Mouse (Mus musculus) adrenal gland, postnatal 4 days (tissue): Measurements from ENCODE around the gene Aplf. TPM values are rescaled to one million over a fixed set of nuclear protein-coding genes. Genes with fewer than 3 reads are reported as not detected.
A peak's percentile ranks its signal among the peaks of the same experiment; 100 is the strongest.
"Not testable (repeated sequence)": the region's sequence is repeated elsewhere in the genome, so short reads cannot be mapped to it uniquely, and the experiment has no call there.

Source experiments
- DNase-seq, 2 experiments: peaks; one replicate each; pipeline ENCODE4 v3.0.0; 2021 to 2022; ENCODE audit warnings: low spot score in 2 of 2, mixed read lengths in 2 of 2
- total RNA-seq, 2 experiments: library from RNA; stranded (reverse); gene quantifications; 2 replicates each; pipeline ENCODE4 v1.2.3; 2021

The Aplf gene
- total RNA-seq, 2 experiments from 2014 or later = 9.4 TPM

- DNase-seq = not testable (repeated sequence)
Measured at GRCm38 (mm10) chr6:87628936-87629335, 43.1 kb downstream of the Aplf start.

GRCm38 (mm10) chr6:87623151-87623550, 48.8 kb downstream of the Aplf start:
- no peak for DNase-seq

- peak in 1 of 2 experiments; percentile 12 for DNase-seq
Measured at GRCm38 (mm10) chr6:87621281-87621680, 50.7 kb downstream of the Aplf start.

GRCm38 (mm10) chr6:87618021-87618420, 54.0 kb downstream of the Aplf start:
- no peak for DNase-seq

GRCm38 (mm10) chr6:87615696-87616083, 56.3 kb downstream of the Aplf start:
- no peak for DNase-seq

- DNase-seq = peak in 1 of 2 experiments; percentile 39
Measured at GRCm38 (mm10) chr6:87614794-87615695, 56.9 kb downstream of the Aplf start.

GRCm38 (mm10) chr6:87599825-87600224, 72.2 kb downstream of the Aplf start:
- DNase-seq = no peak

- DNase-seq = no peak
Measured at GRCm38 (mm10) chr6:87597116-87597833, 74.7 kb downstream of the Aplf start.

- DNase-seq = no peak
Measured at GRCm38 (mm10) chr6:87594188-87594587, 77.8 kb downstream of the Aplf start.

GRCm38 (mm10) chr6:87590394-87591281, 81.4 kb downstream of the Aplf start, which contains the start of gene Prokr1:
Gene Prokr1, minus strand, starts transcription at chr6:87590743.
- DNase-seq = no peak

- no peak for DNase-seq
Measured at GRCm38 (mm10) chr6:87589718-87590393, 82.1 kb downstream of the Aplf start.

GRCm38 (mm10) chr6:87583991-87584390, 88.0 kb downstream of the Aplf start:
- no peak for DNase-seq

GRCm38 (mm10) chr6:87583183-87583611, 88.8 kb downstream of the Aplf start:
- no peak for DNase-seq

- no peak for DNase-seq
Measured at GRCm38 (mm10) chr6:87582456-87582855, 89.5 kb downstream of the Aplf start.

- no peak for DNase-seq
Measured at GRCm38 (mm10) chr6:87581581-87581980, 90.4 kb downstream of the Aplf start.

GRCm38 (mm10) chr6:87581071-87581470, 90.9 kb downstream of the Aplf start:
- DNase-seq = no peak
